Mouse (Mus musculus) ES-E14 (cell line): ENCODE measurements around the gene Art4.

Experiments
- CHD2 ChIP-seq: IDR thresholded peaks from 2 replicates; pipeline ENCODE4 v1.6.1; 2014; ENCODE audit warnings: mild to moderate bottlenecking, low read depth, low read length, inconsistent platforms
- HCFC1 ChIP-seq: IDR thresholded peaks from 2 replicates; pipeline ENCODE4 v1.6.1; 2012; ENCODE audit warnings: low read length, inconsistent platforms, borderline replicate concordance; ENCODE audit not compliant: insufficient read depth
- MAFK ChIP-seq: IDR thresholded peaks from 2 replicates; pipeline ENCODE4 v1.6.1; 2014; ENCODE audit warnings: mild to moderate bottlenecking, low read depth, low read length, inconsistent platforms; ENCODE audit not compliant: insufficient read depth
- ZC3H11A ChIP-seq: IDR thresholded peaks from 2 replicates; pipeline ENCODE4 v1.6.1; 2012; ENCODE audit warnings: low read depth, mild to moderate bottlenecking, inconsistent platforms, low read length, borderline replicate concordance
- ZNF384 ChIP-seq: IDR thresholded peaks from 2 replicates; pipeline ENCODE4 v1.6.1; 2012; ENCODE audit warnings: low read depth, low read length, inconsistent platforms

DNA sequence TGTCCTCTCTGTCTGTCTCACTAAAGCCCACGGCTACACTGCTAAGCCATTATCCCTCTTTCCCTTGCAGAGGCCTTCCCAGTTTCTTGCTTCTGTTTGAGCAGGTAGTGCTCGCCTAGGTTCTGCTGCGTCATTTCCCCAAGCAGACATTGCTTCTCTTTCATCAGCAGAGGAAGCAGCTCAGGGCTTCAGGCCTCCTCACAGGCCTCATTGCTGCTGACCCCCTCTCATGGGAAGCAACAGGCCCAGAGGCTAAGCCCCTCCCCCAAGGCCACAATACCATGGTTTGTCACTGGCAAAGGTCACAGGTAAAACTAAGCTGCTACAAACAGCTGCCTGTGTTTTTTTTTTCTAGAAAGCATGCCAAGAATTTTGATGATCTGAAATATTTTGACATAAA, 4.8 kb downstream of the Art4 start:
- no peak for TF ChIP-seq MAFK
- no peak for TF ChIP-seq HCFC1
- TF ChIP-seq ZNF384 = no peak
- no peak for TF ChIP-seq CHD2
- TF ChIP-seq ZC3H11A = no peak
